In genomic region chr13:98516985-98517384, GRCm38 (mm10) we compare ENCODE assay signal across 29 mouse cellular contexts. TPM values are rescaled to one million over a fixed set of nuclear protein-coding genes. Genes with fewer than 3 reads are reported as not detected.
A peak's percentile ranks its signal among the peaks of the same experiment; 100 is the strongest.
DNase-seq lines count a peak whose midpoint lies in the region; ATAC-seq lines count a peak whose summit lies in the region.
"Had no signal": no experiment of that assay in that cellular context is flagged by ENCODE, and none has a peak within 500 bp of the region (broad histone marks: within the 10 kb centered on the region; RNA-seq: fewer than 3 reads in every experiment).

No protein-coding gene starts in this region.

- 86% methylated on average over 4 of the region's 4 CpGs for WGBS in forebrain, embryonic 10.5 days
- WGBS in forebrain, embryonic 12.5 days = 82% methylated on average over 4 of the region's 4 CpGs
- 80% methylated on average over 4 of the region's 4 CpGs for WGBS in neural tube, embryonic 15.5 days

- peaks cover 84% of the 10 kb centered on the region for H3K27me3 ChIP-seq in forebrain, embryonic 10.5 days (ENCODE audit: poor library complexity, severe bottlenecking)
- peaks cover 48% of the 10 kb centered on the region for H3K27me3 ChIP-seq in forebrain, embryonic 12.5 days
- 0 out of 2 replicates have a peak, but pooled peaks cover 2% of the 10 kb centered on the region for H3K27me3 ChIP-seq in neural tube, embryonic 15.5 days (replicated peaks)
- H3K27me3 ChIP-seq: heart, embryonic 15.5 days had no signal

- H3K4me1 ChIP-seq in forebrain, embryonic 10.5 days = peaks cover 19% of the 10 kb centered on the region
- peaks cover 3% of the 10 kb centered on the region for H3K4me1 ChIP-seq in forebrain, embryonic 12.5 days
- no peaks in the 10 kb centered on the region for H3K4me1 ChIP-seq in neural tube, embryonic 15.5 days
- H3K4me1 ChIP-seq: forebrain, embryonic 15.5 days; heart, embryonic 15.5 days had no signal

- H3K9me3 ChIP-seq in forebrain, embryonic 10.5 days = no peaks in the 10 kb centered on the region
- no peaks in the 10 kb centered on the region for H3K9me3 ChIP-seq in forebrain, embryonic 12.5 days
- H3K9me3 ChIP-seq in neural tube, embryonic 15.5 days (replicated peaks) = no peaks in the 10 kb centered on the region
- H3K9me3 ChIP-seq: forebrain, embryonic 15.5 days; heart, embryonic 15.5 days; limb, embryonic 15.5 days; midbrain, embryonic 12.5 days had no signal

- ATAC-seq in forebrain, embryonic 12.5 days (ENCODE audit: low FRiP score) = no peak
- no peak for ATAC-seq in neural tube, embryonic 15.5 days (ENCODE audit: low FRiP score)
- ATAC-seq: activated CD4-positive, CD25-positive, alpha-beta regulatory T cell, adult 4 months; forebrain, embryonic 15.5 days; inflammation-experienced regulatory T-cells, adult 6 months had no signal

- H3K9ac ChIP-seq in forebrain, embryonic 12.5 days = no peak overlapping the region
- H3K9ac ChIP-seq in neural tube, embryonic 15.5 days (replicated peaks) = no peak overlapping the region
- H3K9ac ChIP-seq: forebrain, embryonic 15.5 days; heart, embryonic 15.5 days; hindbrain, embryonic 14.5 days; limb, embryonic 15.5 days; midbrain, embryonic 12.5 days had no signal

- no peaks in the 10 kb centered on the region for H3K36me3 ChIP-seq in forebrain, embryonic 10.5 days (replicated peaks)
- H3K36me3 ChIP-seq in forebrain, embryonic 12.5 days (replicated peaks) = no peaks in the 10 kb centered on the region
- no peaks in the 10 kb centered on the region for H3K36me3 ChIP-seq in neural tube, embryonic 15.5 days
- H3K36me3 ChIP-seq: forebrain, embryonic 15.5 days; heart, embryonic 15.5 days; limb, embryonic 15.5 days; midbrain, embryonic 12.5 days had no signal

- H3K4me3 ChIP-seq in forebrain, embryonic 10.5 days = no peak overlapping the region
- H3K4me3 ChIP-seq in forebrain, embryonic 12.5 days (replicated peaks) = no peak overlapping the region
- no peak overlapping the region for H3K4me3 ChIP-seq in neural tube, embryonic 15.5 days (replicated peaks)
- H3K4me3 ChIP-seq: forebrain, embryonic 15.5 days; heart, embryonic 15.5 days; limb, embryonic 15.5 days; midbrain, embryonic 12.5 days had no signal

- peak; percentile 13 for DNase-seq in forebrain, embryonic 10.5 days (ENCODE audit: extremely low spot score, low spot score)
- DNase-seq in layer of hippocampus, adult 11-12 months (ENCODE audit: low spot score) = peak; percentile 44
- DNase-seq in layer of hippocampus, postnatal 10 days (ENCODE audit: low spot score in 2 of 2) = no peak
- DNase-seq in neural tube, embryonic 10.5 days (ENCODE audit: extremely low spot score, low spot score) = peak; percentile 12
- peak; percentile 47 for DNase-seq in layer of hippocampus, adult 9-11 months
- no peak for DNase-seq in kidney, postnatal 25 days
- DNase-seq: adrenal gland, postnatal 10 days; cerebellum, adult 2 months; cerebellum, postnatal 25 days; gastrocnemius, postnatal 14 days; heart, adult 18-20 months; heart, postnatal 36 days; kidney, adult 8-10 months; kidney, postnatal 10 days; lung, postnatal 10 days; right cerebral cortex, postnatal 4 days; thymus, postnatal 25 days had no signal

- no peak overlapping the region for H3K4me2 ChIP-seq in forebrain, embryonic 12.5 days
- H3K4me2 ChIP-seq in neural tube, embryonic 15.5 days = no peak overlapping the region
- H3K4me2 ChIP-seq: forebrain, embryonic 15.5 days; heart, embryonic 15.5 days; hindbrain, embryonic 14.5 days; limb, embryonic 15.5 days; midbrain, embryonic 12.5 days had no signal

- no peak overlapping the region for H3K27ac ChIP-seq in forebrain, embryonic 10.5 days
- no peak overlapping the region for H3K27ac ChIP-seq in forebrain, embryonic 12.5 days
- no peak overlapping the region for H3K27ac ChIP-seq in neural tube, embryonic 15.5 days (replicated peaks)
- H3K27ac ChIP-seq: forebrain, embryonic 15.5 days; heart, embryonic 15.5 days; hindbrain, embryonic 14.5 days; limb, embryonic 15.5 days; midbrain, embryonic 12.5 days had no signal

RNA-seq across cellular contexts. Expression of gene Gm10320, which starts 25.2 kb away (rescaled TPM):
- 1.2 and 1.3 TPM in 2 replicates for polyA plus RNA-seq in forebrain, embryonic 10.5 days (2016; fragmentation: Nextera tagmentation; extraction: Ambion mirVana)
- 0.93 and 1.4 TPM in 2 replicates for polyA plus RNA-seq in forebrain, embryonic 12.5 days (2016; fragmentation: Nextera tagmentation; extraction: Ambion mirVana)
- total RNA-seq in layer of hippocampus, postnatal 10 days (2021) = not detected
- 0.74 and 1.0 TPM in 2 replicates for polyA plus RNA-seq in neural tube, embryonic 15.5 days (2015; fragmentation: Nextera tagmentation; extraction: Ambion mirVana)
- total RNA-seq: gastrocnemius, postnatal 14 days; heart, adult 18-20 months; heart, postnatal 36 days; layer of hippocampus, postnatal 25 days; left cerebral cortex, postnatal 25 days; monocyte, adult 5-6 weeks had no signal

Comparison
In these comparisons a context has a peak if more than half of its experiments do, and no peak if none do; other contexts are left out.
1. DNase-seq: peak in forebrain, embryonic 10.5 days (single experiment), layer of hippocampus, adult 11-12 months (single experiment), neural tube, embryonic 10.5 days (single experiment) and layer of hippocampus, adult 9-11 months (single experiment); none in layer of hippocampus, postnatal 10 days (0 of 2) and kidney, postnatal 25 days (0 of 2).